Mouse (Mus musculus) spleen, adult 2 months (tissue): ENCODE data around the gene Chst8.

Experiments
- CTCF ChIP-seq: fragments of 200-500 bp; IDR thresholded peaks from 2 replicates; pipeline ENCODE4 v1.5.1; 2011; ENCODE audit warnings: mild to moderate bottlenecking, inconsistent platforms; ENCODE audit not compliant: insufficient read depth, insufficient read length, insufficient replicate concordance; ENCODE audit errors: extremely low read depth
- POLR2A ChIP-seq: fragments of 200-500 bp; IDR thresholded peaks from 2 replicates; pipeline ENCODE4 v1.6.1; 2011; ENCODE audit warnings: low read depth, low read length, inconsistent platforms

DNA sequence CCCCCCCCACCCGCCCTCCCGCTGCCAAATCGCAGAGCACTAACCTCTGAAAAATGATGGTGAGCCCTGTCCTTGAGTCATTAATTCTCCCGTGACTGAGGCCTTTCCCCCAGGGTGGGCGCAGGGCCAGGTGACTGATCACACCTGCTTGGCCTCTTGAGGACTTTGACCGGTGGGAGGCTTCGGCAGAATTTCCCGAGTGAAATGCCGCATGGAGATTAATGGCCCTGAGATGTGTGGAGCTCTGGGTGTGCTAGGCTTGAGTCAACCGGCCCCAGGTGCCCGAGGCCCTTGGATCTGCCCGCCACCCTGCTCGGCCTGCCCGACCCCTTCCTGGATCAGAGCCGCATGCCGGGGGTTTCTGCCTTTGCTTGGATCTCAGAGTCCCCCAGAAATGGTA, 144.6 kb downstream of the Chst8 start:
- TF ChIP-seq POLR2A (no peak), CTCF (no peak)
